Mouse (Mus musculus) intestine, embryonic 16.5 days (tissue): ENCODE data around the gene Srd5a2. TPM values are rescaled to one million over a fixed set of nuclear protein-coding genes. Genes with fewer than 3 reads are reported as not detected.

Experiments used
- ATAC-seq: fragments of 200-750 bp; cut with Nextera tagmentation; 2 replicates; pipeline ENCODE4 v1.8.0; 2017; ENCODE audit warnings: moderate TSS enrichment, moderate library complexity
- H3K27ac ChIP-seq: fragments of 300-500 bp; sonication (generic); 2 replicates; pipeline ENCODE4 v1.5.1; 2014; ENCODE audit warnings: mild to moderate bottlenecking, low read length
- H3K27me3 ChIP-seq: fragments of 300-500 bp; sonication (generic); replicated peaks from 2 replicates; pipeline ENCODE4 v1.6.1; 2014; ENCODE audit warnings: low read length, control low read depth, mixed read lengths; ENCODE audit not compliant: control insufficient read depth, insufficient read depth
- H3K36me3 ChIP-seq: fragments of 300-500 bp; sonication (generic); 2 replicates; pipeline ENCODE4 v1.6.1; 2014; ENCODE audit warnings: low read length, control low read depth; ENCODE audit not compliant: control insufficient read depth, insufficient read depth
- H3K4me1 ChIP-seq: fragments of 300-500 bp; sonication (generic); 2 replicates; pipeline ENCODE4 v1.6.1; 2014; ENCODE audit warnings: low read length, control low read depth, mixed read lengths; ENCODE audit not compliant: control insufficient read depth, insufficient read depth
- H3K4me2 ChIP-seq: fragments of 300-500 bp; sonication (generic); 2 replicates; pipeline ENCODE4 v1.6.1; 2014; ENCODE audit warnings: low read depth, low read length, control low read depth
- H3K4me3 ChIP-seq: fragments of 300-500 bp; sonication (generic); 2 replicates; pipeline ENCODE4 v1.5.1; 2014; ENCODE audit warnings: mild to moderate bottlenecking, low read length
- H3K9ac ChIP-seq: fragments of 300-500 bp; sonication (generic); 2 replicates; pipeline ENCODE4 v1.6.1; 2014; ENCODE audit warnings: low read depth, low read length
- H3K9me3 ChIP-seq: fragments of 300-500 bp; sonication (generic); 2 replicates; pipeline ENCODE4 v1.6.1; 2016; ENCODE audit warnings: low read length, control low read depth; ENCODE audit not compliant: control insufficient read depth
- WGBS: fragments of 180-500 bp; shearing (Covaris S2); extraction: QIAGEN DNeasy Blood & Tissue Kit; methylation state at CpG from one replicate; pipeline ENCODE4 v1.1.7; 2014; 5-methylcytosine and 5-hydroxymethylcytosine counted together
- polyA plus RNA-seq: library from polyadenylated mRNA; unstranded; fragments of >200 nt; fragmentation: Nextera tagmentation; extraction: Ambion mirVana; gene quantifications from 2 replicates; pipeline ENCODE4 v1.2.1, GENCODE M21; 2015

The Srd5a2 gene
- polyA plus RNA-seq, 1 experiment from 2014 or later: not detected

GRCm38 (mm10) chr17:73995907-73996645, 51.6 kb downstream of the Srd5a2 start:
- no peak; the same call in 1 of the 2 replicates for ATAC-seq
- Histone ChIP-seq H3K4me3 (no peak overlapping the region), H3K27ac (no peak overlapping the region), H3K36me3 (no peaks in the 10 kb centered on the region), H3K27me3 (no peaks in the 10 kb centered on the region), H3K9me3 (no peaks in the 10 kb centered on the region), H3K4me2 (no peak overlapping the region), H3K9ac (no peak overlapping the region), H3K4me1 (no peaks in the 10 kb centered on the region)
- WGBS: 80% methylated on average over 13 of the region's 13 CpGs

DNA sequence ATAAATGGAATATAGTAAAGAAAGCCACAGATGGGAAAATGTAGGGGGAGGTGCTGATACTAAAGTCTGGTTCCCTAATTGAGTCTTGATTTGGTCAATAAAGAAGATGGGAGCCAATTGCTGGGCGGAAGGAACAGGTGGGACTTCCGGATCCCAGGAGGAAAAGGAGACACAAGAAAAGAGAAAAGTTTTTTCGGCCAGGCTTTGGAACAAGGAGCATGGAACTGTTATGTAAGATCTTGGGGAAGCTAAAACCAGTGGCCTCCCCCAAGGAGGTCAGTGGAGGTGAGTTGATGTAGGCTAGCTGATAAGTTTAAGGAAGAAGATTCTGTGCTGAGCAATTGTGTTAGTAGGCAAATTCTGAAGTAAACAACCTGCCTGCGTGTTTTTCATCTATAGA, 56.5 kb downstream of the Srd5a2 start:
- no peak for ATAC-seq
- H3K4me2 ChIP-seq: no peak overlapping the region
- no peak overlapping the region for H3K9ac ChIP-seq
- 88% methylated on average over 4 of the region's 4 CpGs for WGBS
- H3K27ac ChIP-seq: no peak overlapping the region
- no peaks in the 10 kb centered on the region for H3K36me3 ChIP-seq
- H3K27me3 ChIP-seq: no peaks in the 10 kb centered on the region
- H3K4me1 ChIP-seq: no peaks in the 10 kb centered on the region
- H3K9me3 ChIP-seq: no peaks in the 10 kb centered on the region
- no peak overlapping the region for H3K4me3 ChIP-seq

- 84% methylated on average over 2 of the region's 2 CpGs for WGBS
- H3K9me3 ChIP-seq: no peaks in the 10 kb centered on the region
- no peaks in the 10 kb centered on the region for H3K27me3 ChIP-seq
- no peaks in the 10 kb centered on the region for H3K36me3 ChIP-seq
- no peak overlapping the region for H3K4me3 ChIP-seq
- no peak overlapping the region for H3K9ac ChIP-seq
- ATAC-seq: no peak
- no peaks in the 10 kb centered on the region for H3K4me1 ChIP-seq
- H3K4me2 ChIP-seq: no peak overlapping the region
- H3K27ac ChIP-seq: no peak overlapping the region
These were observed 61.1 kb downstream of the Srd5a2 start for GRCm38 (mm10) chr17:73986571-73986970.

GRCm38 (mm10) chr17:73985936-73986335, 61.8 kb downstream of the Srd5a2 start:
- no peaks in the 10 kb centered on the region for H3K27me3 ChIP-seq
- WGBS: 75% methylated on average over 4 of the region's 4 CpGs
- H3K9me3 ChIP-seq: no peaks in the 10 kb centered on the region
- H3K27ac ChIP-seq: no peak overlapping the region
- H3K36me3 ChIP-seq: no peaks in the 10 kb centered on the region
- no peak overlapping the region for H3K9ac ChIP-seq
- no peak for ATAC-seq
- H3K4me2 ChIP-seq: no peak overlapping the region
- H3K4me1 ChIP-seq: no peaks in the 10 kb centered on the region
- H3K4me3 ChIP-seq: no peak overlapping the region

- Histone ChIP-seq H3K9ac (no peak overlapping the region), H3K4me3 (no peak overlapping the region), H3K36me3 (no peaks in the 10 kb centered on the region), H3K4me1 (no peaks in the 10 kb centered on the region), H3K27ac (no peak overlapping the region), H3K9me3 (no peaks in the 10 kb centered on the region), H3K27me3 (no peaks in the 10 kb centered on the region), H3K4me2 (no peak overlapping the region)
- 21% methylated on average over 4 of the region's 4 CpGs for WGBS
- ATAC-seq: no peak
These were observed 63.2 kb downstream of the Srd5a2 start for GRCm38 (mm10) chr17:73984508-73984907.

GRCm38 (mm10) chr17:73982871-73983270, 64.8 kb downstream of the Srd5a2 start:
- Histone ChIP-seq H3K4me3 (no peak overlapping the region), H3K9ac (no peak overlapping the region), H3K27me3 (no peaks in the 10 kb centered on the region), H3K36me3 (no peaks in the 10 kb centered on the region), H3K9me3 (no peaks in the 10 kb centered on the region), H3K27ac (no peak overlapping the region), H3K4me2 (no peak overlapping the region), H3K4me1 (no peaks in the 10 kb centered on the region)
- 82% methylated on average over 1 of the region's 1 CpGs for WGBS
- no peak for ATAC-seq

- Histone ChIP-seq H3K4me2 (no peak overlapping the region), H3K27me3 (no peaks in the 10 kb centered on the region), H3K4me3 (no peak overlapping the region), H3K9me3 (no peaks in the 10 kb centered on the region), H3K4me1 (no peaks in the 10 kb centered on the region), H3K9ac (no peak overlapping the region), H3K36me3 (no peaks in the 10 kb centered on the region), H3K27ac (no peak overlapping the region)
- no peak for ATAC-seq
These were observed 71.7 kb downstream of the Srd5a2 start for GRCm38 (mm10) chr17:73976066-73976465.

GRCm38 (mm10) chr17:73972648-73973047, 75.1 kb downstream of the Srd5a2 start:
- Histone ChIP-seq H3K27me3 (no peaks in the 10 kb centered on the region), H3K4me1 (no peaks in the 10 kb centered on the region; the same call in none of the 2 replicates)
- no peak for ATAC-seq

DNA sequence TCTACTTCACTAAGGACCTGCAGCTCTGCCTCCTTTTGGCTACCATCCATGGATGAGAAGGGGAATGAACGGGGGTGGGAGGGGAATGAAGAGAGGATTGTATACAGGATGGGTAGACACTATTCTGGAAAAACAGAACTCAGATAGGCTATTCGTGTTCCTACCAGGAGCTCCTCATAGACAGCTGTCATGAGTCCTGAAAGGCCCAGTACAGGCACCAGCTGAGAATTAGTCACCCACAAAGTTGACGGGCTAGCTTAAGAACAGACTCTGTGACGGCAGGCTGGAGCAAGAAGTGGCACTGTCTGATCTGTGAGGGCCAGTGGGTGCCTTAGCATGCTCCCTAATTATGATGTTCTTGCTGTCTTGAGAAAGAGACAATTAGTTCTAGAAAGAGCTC, 76.4 kb downstream of the Srd5a2 start:
- Histone ChIP-seq H3K36me3 (no peaks in the 10 kb centered on the region), H3K4me3 (no peak overlapping the region), H3K9me3 (no peaks in the 10 kb centered on the region), H3K9ac (no peak overlapping the region), H3K27ac (no peak overlapping the region), H3K27me3 (no peaks in the 10 kb centered on the region), H3K4me1 (no peaks in the 10 kb centered on the region; the same call in none of the 2 replicates), H3K4me2 (no peak overlapping the region)
- ATAC-seq: no peak
- 69% methylated on average over 4 of the region's 4 CpGs for WGBS

More at GRCm38 (mm10) chr17:73972648-73973047, 75.1 kb downstream of the Srd5a2 start:
- Histone ChIP-seq H3K4me3 (no peak overlapping the region), H3K9me3 (no peaks in the 10 kb centered on the region), H3K27ac (no peak overlapping the region), H3K4me2 (no peak overlapping the region), H3K36me3 (no peaks in the 10 kb centered on the region), H3K9ac (no peak overlapping the region)
- WGBS: 90% methylated on average over 11 of the region's 11 CpGs
